Mouse (Mus musculus): Measurements from ENCODE around the gene Lcn12. TPM values are rescaled to one million over a fixed set of nuclear protein-coding genes. Genes with fewer than 3 reads are reported as not detected.

The Lcn12 gene
- polyA plus RNA-seq, 1 experiment from 2014 or later, result not detected

- no peaks in the 10 kb centered on the region for H3K9me3 ChIP-seq (ENCODE audit: control insufficient read depth, low read length)
- peaks cover 4% of the 10 kb centered on the region; the same call in 1 of the 2 replicates for H3K4me1 ChIP-seq (replicated peaks; ENCODE audit: control insufficient read depth, insufficient read depth, low read length)
- no peak overlapping the region for H3K4me2 ChIP-seq (replicated peaks; ENCODE audit: low read depth, low read length)
- H3K9ac ChIP-seq (ENCODE audit: low read depth, low read length), result no peak overlapping the region
- 86% methylated on average over 9 of the region's 9 CpGs for WGBS
- H3K4me3 ChIP-seq (ENCODE audit: low read depth, low read length), result no peak overlapping the region
- ATAC-seq (ENCODE audit: low FRiP score) (no peak), DNase-seq (ENCODE audit: low spot score) (no peak)
- no peaks in the 10 kb centered on the region for H3K36me3 ChIP-seq (ENCODE audit: control insufficient read depth, insufficient read depth, low read length)
- no peaks in the 10 kb centered on the region for H3K27me3 ChIP-seq (ENCODE audit: control insufficient read depth, insufficient read depth, low read length)
- H3K27ac ChIP-seq (ENCODE audit: low read depth, low read length), result no peak overlapping the region
These were observed 36.5 kb downstream of the Lcn12 start for GRCm38 (mm10) chr2:25457022-25457896.

- DNase-seq (ENCODE audit: low spot score), result no peak
- Histone ChIP-seq H3K4me1 (replicated peaks; ENCODE audit: control insufficient read depth, insufficient read depth, low read length) (peaks cover 4% of the 10 kb centered on the region; the same call in 1 of the 2 replicates), H3K9ac (ENCODE audit: low read depth, low read length) (no peak within 1 kb of the TSS), H3K27me3 (ENCODE audit: control insufficient read depth, insufficient read depth, low read length) (no peaks in the 10 kb centered on the region), H3K9me3 (ENCODE audit: control insufficient read depth, low read length) (no peaks in the 10 kb centered on the region), H3K36me3 (ENCODE audit: control insufficient read depth, insufficient read depth, low read length) (no peaks in the 10 kb centered on the region), H3K4me3 (ENCODE audit: low read depth, low read length) (no peak within 1 kb of the TSS), H3K4me2 (replicated peaks; ENCODE audit: low read depth, low read length) (no peak within 1 kb of the TSS), H3K27ac (ENCODE audit: low read depth, low read length) (no peak within 1 kb of the TSS)
- ATAC-seq (ENCODE audit: low FRiP score), result no peak
- 66% methylated on average over 14 of the region's 14 CpGs for WGBS
These were observed 37.3 kb downstream of the Lcn12 start, which contains the start of gene Clic3 for GRCm38 (mm10) chr2:25456205-25456953. Gene Clic3 (plus strand): TSS chr2:25456838.

- WGBS, result 45% methylated on average over 1 of the region's 1 CpGs
These were observed 40.8 kb downstream of the Lcn12 start for GRCm38 (mm10) chr2:25452951-25453350.

GRCm38 (mm10) chr2:25450853-25451647 is 42.7 kb downstream of the Lcn12 start:
- WGBS, result 89% methylated on average over 8 of the region's 8 CpGs

More at GRCm38 (mm10) chr2:25452951-25453350, 40.8 kb downstream of the Lcn12 start:
- no peak overlapping the region for H3K9ac ChIP-seq (ENCODE audit: low read depth, low read length)
- H3K4me1 ChIP-seq (replicated peaks; ENCODE audit: control insufficient read depth, insufficient read depth, low read length), result no peaks in the 10 kb centered on the region
- H3K36me3 ChIP-seq (ENCODE audit: control insufficient read depth, insufficient read depth, low read length), result no peaks in the 10 kb centered on the region
- DNase-seq (ENCODE audit: low spot score), result no peak
- H3K27ac ChIP-seq (ENCODE audit: low read depth, low read length), result no peak overlapping the region
- no peak for ATAC-seq (ENCODE audit: low FRiP score)
- no peak overlapping the region for H3K4me2 ChIP-seq (replicated peaks; ENCODE audit: low read depth, low read length)
- H3K9me3 ChIP-seq (ENCODE audit: control insufficient read depth, low read length), result no peaks in the 10 kb centered on the region
- H3K4me3 ChIP-seq (ENCODE audit: low read depth, low read length), result no peak overlapping the region
- no peaks in the 10 kb centered on the region for H3K27me3 ChIP-seq (ENCODE audit: control insufficient read depth, insufficient read depth, low read length)

GRCm38 (mm10) chr2:25442682-25443081 is 51.0 kb downstream of the Lcn12 start:
- no peaks in the 10 kb centered on the region for H3K36me3 ChIP-seq (ENCODE audit: control insufficient read depth, insufficient read depth, low read length)
- no peaks in the 10 kb centered on the region for H3K9me3 ChIP-seq (ENCODE audit: control insufficient read depth, low read length)
- no peak for ATAC-seq (ENCODE audit: low FRiP score)
- H3K4me3 ChIP-seq (ENCODE audit: low read depth, low read length), result no peak overlapping the region
- no peaks in the 10 kb centered on the region for H3K4me1 ChIP-seq (replicated peaks; ENCODE audit: control insufficient read depth, insufficient read depth, low read length)
- H3K9ac ChIP-seq (ENCODE audit: low read depth, low read length), result no peak overlapping the region
- DNase-seq (ENCODE audit: low spot score), result no peak
- no peak overlapping the region for H3K4me2 ChIP-seq (replicated peaks; ENCODE audit: low read depth, low read length)
- no peaks in the 10 kb centered on the region for H3K27me3 ChIP-seq (ENCODE audit: control insufficient read depth, insufficient read depth, low read length)
- H3K27ac ChIP-seq (ENCODE audit: low read depth, low read length), result no peak overlapping the region
- 90% methylated on average over 14 of the region's 14 CpGs for WGBS

More at GRCm38 (mm10) chr2:25450853-25451647, 42.7 kb downstream of the Lcn12 start:
- no peaks in the 10 kb centered on the region for H3K27me3 ChIP-seq (ENCODE audit: control insufficient read depth, insufficient read depth, low read length)
- no peak for ATAC-seq (ENCODE audit: low FRiP score)
- H3K27ac ChIP-seq (ENCODE audit: low read depth, low read length), result no peak overlapping the region
- H3K9me3 ChIP-seq (ENCODE audit: control insufficient read depth, low read length), result no peaks in the 10 kb centered on the region
- no peak for DNase-seq (ENCODE audit: low spot score)
- H3K4me3 ChIP-seq (ENCODE audit: low read depth, low read length), result no peak overlapping the region
- H3K4me1 ChIP-seq (replicated peaks; ENCODE audit: control insufficient read depth, insufficient read depth, low read length), result no peaks in the 10 kb centered on the region
- no peaks in the 10 kb centered on the region for H3K36me3 ChIP-seq (ENCODE audit: control insufficient read depth, insufficient read depth, low read length)
- H3K4me2 ChIP-seq (replicated peaks; ENCODE audit: low read depth, low read length), result no peak overlapping the region
- no peak overlapping the region for H3K9ac ChIP-seq (ENCODE audit: low read depth, low read length)

GRCm38 (mm10) chr2:25441067-25441466 is 52.6 kb downstream of the Lcn12 start:
- Histone ChIP-seq H3K36me3 (ENCODE audit: control insufficient read depth, insufficient read depth, low read length) (no peaks in the 10 kb centered on the region), H3K27me3 (ENCODE audit: control insufficient read depth, insufficient read depth, low read length) (no peaks in the 10 kb centered on the region), H3K4me1 (replicated peaks; ENCODE audit: control insufficient read depth, insufficient read depth, low read length) (no peaks in the 10 kb centered on the region), H3K9ac (ENCODE audit: low read depth, low read length) (no peak overlapping the region), H3K4me2 (replicated peaks; ENCODE audit: low read depth, low read length) (no peak overlapping the region), H3K27ac (ENCODE audit: low read depth, low read length) (no peak overlapping the region), H3K9me3 (ENCODE audit: control insufficient read depth, low read length) (no peaks in the 10 kb centered on the region), H3K4me3 (ENCODE audit: low read depth, low read length) (no peak overlapping the region)
- 88% methylated on average over 20 of the region's 20 CpGs for WGBS
- no peak for DNase-seq (ENCODE audit: low spot score)
- no peak for ATAC-seq (ENCODE audit: low FRiP score)

Other genes starting within 250 kb of the Lcn12 start
- gene AL732309.1, start 247.0 kb downstream of the Lcn12 start, polyA plus RNA-seq (2014; fragmentation: Nextera tagmentation; extraction: Ambion mirVana), result 4.3 and 4.9 TPM in 2 replicates
- gene Tmem203, start 238.5 kb downstream of the Lcn12 start, polyA plus RNA-seq (2014; fragmentation: Nextera tagmentation; extraction: Ambion mirVana), result 12.2 and 14.6 TPM in 2 replicates
- gene Tprn, start 231.3 kb downstream of the Lcn12 start, polyA plus RNA-seq (2014; fragmentation: Nextera tagmentation; extraction: Ambion mirVana), result 4.0 and 4.5 TPM in 2 replicates
- 244 and 248 TPM in 2 replicates for gene Ssna1, start 221.5 kb downstream of the Lcn12 start, polyA plus RNA-seq (2014; fragmentation: Nextera tagmentation; extraction: Ambion mirVana)
- gene Anapc2, start 221.4 kb downstream of the Lcn12 start, polyA plus RNA-seq (2014; fragmentation: Nextera tagmentation; extraction: Ambion mirVana), result 107 and 110 TPM in 2 replicates
- not detected in 2 replicates for gene Tmem210, start 205.8 kb downstream of the Lcn12 start, polyA plus RNA-seq (2014; fragmentation: Nextera tagmentation; extraction: Ambion mirVana)
- gene Lrrc26, start 204.0 kb downstream of the Lcn12 start, polyA plus RNA-seq (2014; fragmentation: Nextera tagmentation; extraction: Ambion mirVana), result not detected in 2 replicates
- gene Grin1, start 174.7 kb downstream of the Lcn12 start, polyA plus RNA-seq (2014; fragmentation: Nextera tagmentation; extraction: Ambion mirVana), result 3.6 and 3.9 TPM in 2 replicates
- gene Man1b1, start 161.6 kb downstream of the Lcn12 start, polyA plus RNA-seq (2014; fragmentation: Nextera tagmentation; extraction: Ambion mirVana), result 86.7 and 133 TPM in 2 replicates
- gene Dpp7, start 137.6 kb downstream of the Lcn12 start, polyA plus RNA-seq (2014; fragmentation: Nextera tagmentation; extraction: Ambion mirVana), result 13.4 and 21.3 TPM in 2 replicates
- 4.1 and 6.5 TPM in 2 replicates for gene Uap1l1, start 128.2 kb downstream of the Lcn12 start, polyA plus RNA-seq (2014; fragmentation: Nextera tagmentation; extraction: Ambion mirVana)
- 41.0 and 45.2 TPM in 2 replicates for gene Sapcd2, start 121.6 kb downstream of the Lcn12 start, polyA plus RNA-seq (2014; fragmentation: Nextera tagmentation; extraction: Ambion mirVana)
- gene Entpd2, start 98.0 kb downstream of the Lcn12 start, polyA plus RNA-seq (2014; fragmentation: Nextera tagmentation; extraction: Ambion mirVana), result 0.21 TPM in 1 of 2 replicates, not detected in the other
- gene Npdc1, start 94.6 kb downstream of the Lcn12 start, polyA plus RNA-seq (2014; fragmentation: Nextera tagmentation; extraction: Ambion mirVana), result 123 and 151 TPM in 2 replicates
- gene Fut7, start 70.6 kb downstream of the Lcn12 start, polyA plus RNA-seq (2014; fragmentation: Nextera tagmentation; extraction: Ambion mirVana), result 0.11 TPM in 1 of 2 replicates, not detected in the other
- 3.5 and 3.7 TPM in 2 replicates for gene Abca2, start 65.2 kb downstream of the Lcn12 start, polyA plus RNA-seq (2014; fragmentation: Nextera tagmentation; extraction: Ambion mirVana)
- gene Clic3, start 37.1 kb downstream of the Lcn12 start, polyA plus RNA-seq (2014; fragmentation: Nextera tagmentation; extraction: Ambion mirVana), result 0.57 TPM in 1 of 2 replicates, not detected in the other
- gene Paxx, start 32.8 kb downstream of the Lcn12 start, polyA plus RNA-seq (2014; fragmentation: Nextera tagmentation; extraction: Ambion mirVana), result 27.6 and 28.0 TPM in 2 replicates
- 0.39 and 0.64 TPM in 2 replicates for gene Ptgds, start 23.9 kb downstream of the Lcn12 start, polyA plus RNA-seq (2014; fragmentation: Nextera tagmentation; extraction: Ambion mirVana)
- gene Fbxw5, start 6.8 kb upstream of the Lcn12 start, polyA plus RNA-seq (2014; fragmentation: Nextera tagmentation; extraction: Ambion mirVana), result 64.2 and 75.3 TPM in 2 replicates
- 4.0 and 6.1 TPM in 2 replicates for gene C8g, start 7.8 kb upstream of the Lcn12 start, polyA plus RNA-seq (2014; fragmentation: Nextera tagmentation; extraction: Ambion mirVana)
- 25.3 and 32.3 TPM in 2 replicates for gene Traf2, start 53.0 kb upstream of the Lcn12 start, polyA plus RNA-seq (2014; fragmentation: Nextera tagmentation; extraction: Ambion mirVana)
- gene Edf1, start 63.9 kb upstream of the Lcn12 start, polyA plus RNA-seq (2014; fragmentation: Nextera tagmentation; extraction: Ambion mirVana), result 380 and 436 TPM in 2 replicates
- 3.0 and 4.2 TPM in 2 replicates for gene Mamdc4, start 80.9 kb upstream of the Lcn12 start, polyA plus RNA-seq (2014; fragmentation: Nextera tagmentation; extraction: Ambion mirVana)
- 161 and 167 TPM in 2 replicates for gene Phpt1, start 81.3 kb upstream of the Lcn12 start, polyA plus RNA-seq (2014; fragmentation: Nextera tagmentation; extraction: Ambion mirVana)
- 0.38 and 0.59 TPM in 2 replicates for gene Ajm1, start 87.8 kb upstream of the Lcn12 start, polyA plus RNA-seq (2014; fragmentation: Nextera tagmentation; extraction: Ambion mirVana)
- 53.3 and 55.3 TPM in 2 replicates for gene Rabl6, start 114.6 kb upstream of the Lcn12 start, polyA plus RNA-seq (2014; fragmentation: Nextera tagmentation; extraction: Ambion mirVana)
- 0.14 and 0.22 TPM in 2 replicates for gene Ccdc183, start 123.8 kb upstream of the Lcn12 start, polyA plus RNA-seq (2014; fragmentation: Nextera tagmentation; extraction: Ambion mirVana)
- gene Tmem141, start 128.1 kb upstream of the Lcn12 start, polyA plus RNA-seq (2014; fragmentation: Nextera tagmentation; extraction: Ambion mirVana), result 17.6 and 18.0 TPM in 2 replicates
- gene Fcna, start 134.1 kb upstream of the Lcn12 start, polyA plus RNA-seq (2014; fragmentation: Nextera tagmentation; extraction: Ambion mirVana), result 0.57 and 0.82 TPM in 2 replicates
- not detected in 2 replicates for gene Lcn8, start 159.2 kb upstream of the Lcn12 start, polyA plus RNA-seq (2014; fragmentation: Nextera tagmentation; extraction: Ambion mirVana)
- not detected in 2 replicates for gene Lcn5, start 164.0 kb upstream of the Lcn12 start, polyA plus RNA-seq (2014; fragmentation: Nextera tagmentation; extraction: Ambion mirVana)
- gene Lcn6, start 182.9 kb upstream of the Lcn12 start, polyA plus RNA-seq (2014; fragmentation: Nextera tagmentation; extraction: Ambion mirVana), result not detected in 2 replicates
- gene Lcn10, start 188.8 kb upstream of the Lcn12 start, polyA plus RNA-seq (2014; fragmentation: Nextera tagmentation; extraction: Ambion mirVana), result 0.20 TPM in 1 of 2 replicates, not detected in the other
- gene Obp2a, start 206.1 kb upstream of the Lcn12 start, polyA plus RNA-seq (2014; fragmentation: Nextera tagmentation; extraction: Ambion mirVana), result not detected in 2 replicates
- gene Bmyc, start 212.8 kb upstream of the Lcn12 start, polyA plus RNA-seq (2014; fragmentation: Nextera tagmentation; extraction: Ambion mirVana), result 65.1 and 71.6 TPM in 2 replicates
- not detected in 2 replicates for gene Obp2b, start 243.1 kb upstream of the Lcn12 start, polyA plus RNA-seq (2014; fragmentation: Nextera tagmentation; extraction: Ambion mirVana)

Measured in hindbrain, embryonic 11.5 days (tissue).